Mouse (Mus musculus) embryonic facial prominence, embryonic 12.5 days (tissue): Measurements from ENCODE around the gene Trim67. TPM values are rescaled to one million over a fixed set of nuclear protein-coding genes. Genes with fewer than 3 reads are reported as not detected.
A peak's percentile ranks its signal among the peaks of the same experiment; 100 is the strongest.
"Not testable (repeated sequence)": the region's sequence is repeated elsewhere in the genome, so short reads cannot be mapped to it uniquely, and the experiment has no call there.

ENCODE experiments used
- ATAC-seq: fragments of 200-750 bp; cut with Nextera tagmentation; 2 replicates; pipeline ENCODE4 v1.8.0; 2017; ENCODE audit not compliant: insufficient number of reproducible peaks, insufficient read depth, low FRiP score, low TSS enrichment
- H3K27ac ChIP-seq: fragments of 300-500 bp; sonication (generic); 2 replicates; pipeline ENCODE4 v1.5.1; 2016; ENCODE audit warnings: mild to moderate bottlenecking
- H3K27me3 ChIP-seq: fragments of 300-500 bp; sonication (generic); 2 replicates; pipeline ENCODE4 v1.6.1; 2016; ENCODE audit warnings: mild to moderate bottlenecking, moderate library complexity
- H3K36me3 ChIP-seq: fragments of 300-500 bp; sonication (generic); 2 replicates; pipeline ENCODE4 v1.6.1; 2016; ENCODE audit warnings: mild to moderate bottlenecking
- H3K4me1 ChIP-seq: fragments of 300-500 bp; sonication (generic); 2 replicates; pipeline ENCODE4 v1.6.1; 2016
- H3K4me2 ChIP-seq: fragments of 300-500 bp; sonication (generic); replicated peaks from 2 replicates; pipeline ENCODE4 v1.6.1; 2016; ENCODE audit warnings: mild to moderate bottlenecking, moderate library complexity
- H3K4me3 ChIP-seq: fragments of 300-500 bp; sonication (generic); 2 replicates; pipeline ENCODE4 v1.5.1; 2016; ENCODE audit warnings: mild to moderate bottlenecking
- H3K9ac ChIP-seq: fragments of 300-500 bp; sonication (generic); 2 replicates; pipeline ENCODE4 v1.6.1; 2016; ENCODE audit warnings: mild to moderate bottlenecking, moderate library complexity
- H3K9me3 ChIP-seq: fragments of 300-500 bp; sonication (generic); 2 replicates; pipeline ENCODE4 v1.6.1; 2016; ENCODE audit warnings: mild to moderate bottlenecking, moderate library complexity
- WGBS: fragments of 180-500 bp; shearing (Covaris S2); methylation state at CpG from one replicate; pipeline ENCODE4 v1.1.7; 2016; 5-methylcytosine and 5-hydroxymethylcytosine counted together
- polyA plus RNA-seq: library from polyadenylated mRNA; unstranded; fragments of >200 nt; fragmentation: Nextera tagmentation; extraction: Ambion mirVana; gene quantifications from 2 replicates; pipeline ENCODE4 v1.2.1, GENCODE M21; 2016

The Trim67 gene
- polyA plus RNA-seq, 1 experiment from 2014 or later: 1.00 TPM

DNA sequence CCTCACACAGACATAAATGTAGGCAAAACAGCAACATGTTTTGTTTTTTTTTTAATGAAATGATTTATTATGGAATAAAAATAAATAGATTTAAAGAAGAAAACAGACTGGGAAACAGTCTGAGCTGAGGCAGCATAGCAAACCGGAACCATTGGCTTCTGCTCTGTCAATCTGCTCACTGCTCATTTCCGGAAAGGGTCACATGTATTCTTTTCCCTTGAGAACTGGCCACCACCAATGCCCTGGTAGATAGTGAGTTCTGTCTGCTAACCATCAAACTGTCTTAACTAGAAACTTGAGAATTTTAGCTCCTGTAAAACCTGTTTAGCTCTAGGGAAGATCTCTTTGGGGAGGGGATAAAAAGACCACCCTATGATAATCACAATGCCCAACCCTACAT lies 44.0 kb downstream of the Trim67 start:
- no peak overlapping the region for H3K4me3 ChIP-seq
- no peak overlapping the region for H3K27ac ChIP-seq
- no peak for ATAC-seq
- no peaks in the 10 kb centered on the region for H3K27me3 ChIP-seq
- H3K36me3 ChIP-seq: peaks cover 45% of the 10 kb centered on the region
- H3K9me3 ChIP-seq: no peaks in the 10 kb centered on the region
- WGBS: 81% methylated on average over 2 of the region's 2 CpGs
- no peak overlapping the region for H3K9ac ChIP-seq
- H3K4me1 ChIP-seq: no peaks in the 10 kb centered on the region
- H3K4me2 ChIP-seq: no peak overlapping the region

DNA sequence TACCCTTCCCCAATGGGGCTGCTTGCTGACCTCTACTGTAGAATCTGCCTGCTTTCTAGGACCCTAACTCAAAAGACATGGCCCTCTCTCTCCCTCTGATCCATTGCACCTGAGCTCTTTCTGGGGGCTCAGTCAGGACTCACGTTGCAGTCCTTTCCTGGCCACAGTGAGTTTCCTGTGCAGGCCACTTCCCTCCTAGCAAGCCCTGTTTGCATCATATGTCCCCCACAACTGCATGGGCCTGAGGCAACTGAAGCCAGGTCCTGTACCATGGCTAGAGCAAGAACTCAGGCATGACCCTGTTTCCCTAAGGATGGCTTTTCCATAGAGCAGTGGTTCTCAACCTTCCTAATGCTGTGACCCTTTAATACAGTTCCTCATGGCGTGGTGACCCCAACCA lies 45.1 kb downstream of the Trim67 start:
- 77% methylated on average over 2 of the region's 2 CpGs for WGBS
- H3K4me2 ChIP-seq: no peak overlapping the region
- no peak overlapping the region for H3K27ac ChIP-seq
- H3K4me3 ChIP-seq: no peak overlapping the region
- H3K36me3 ChIP-seq: peaks cover 48% of the 10 kb centered on the region
- no peaks in the 10 kb centered on the region for H3K4me1 ChIP-seq
- no peaks in the 10 kb centered on the region for H3K27me3 ChIP-seq
- no peak overlapping the region for H3K9ac ChIP-seq
- no peak for ATAC-seq
- H3K9me3 ChIP-seq: no peaks in the 10 kb centered on the region

DNA sequence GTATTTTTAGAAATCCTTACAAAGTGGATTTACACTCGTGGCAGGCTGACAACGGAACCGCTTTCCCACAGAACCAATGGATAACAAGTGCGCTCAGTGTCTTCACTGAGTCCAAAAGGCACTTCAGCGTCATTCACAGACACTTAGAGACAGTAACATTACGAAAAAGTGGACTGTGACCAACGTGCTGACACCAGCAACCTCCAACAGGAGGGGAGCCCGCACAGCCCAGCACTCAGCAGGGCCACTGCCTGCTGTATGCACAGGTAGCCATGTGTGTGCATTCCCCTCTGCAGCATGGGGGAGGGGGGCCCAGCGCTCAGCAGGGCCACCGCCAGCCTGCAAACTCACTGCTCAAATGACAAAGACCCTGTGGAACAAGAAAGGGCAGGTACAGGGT lies 46.5 kb downstream of the Trim67 start:
- Histone ChIP-seq H3K27me3 (no peaks in the 10 kb centered on the region), H3K4me3 (no peak overlapping the region), H3K27ac (no peak overlapping the region), H3K9me3 (no peaks in the 10 kb centered on the region), H3K4me2 (no peak overlapping the region), H3K9ac (no peak overlapping the region), H3K4me1 (no peaks in the 10 kb centered on the region), H3K36me3 (peaks cover 56% of the 10 kb centered on the region)
- 85% methylated on average over 10 of the region's 10 CpGs for WGBS
- ATAC-seq: no peak

DNA sequence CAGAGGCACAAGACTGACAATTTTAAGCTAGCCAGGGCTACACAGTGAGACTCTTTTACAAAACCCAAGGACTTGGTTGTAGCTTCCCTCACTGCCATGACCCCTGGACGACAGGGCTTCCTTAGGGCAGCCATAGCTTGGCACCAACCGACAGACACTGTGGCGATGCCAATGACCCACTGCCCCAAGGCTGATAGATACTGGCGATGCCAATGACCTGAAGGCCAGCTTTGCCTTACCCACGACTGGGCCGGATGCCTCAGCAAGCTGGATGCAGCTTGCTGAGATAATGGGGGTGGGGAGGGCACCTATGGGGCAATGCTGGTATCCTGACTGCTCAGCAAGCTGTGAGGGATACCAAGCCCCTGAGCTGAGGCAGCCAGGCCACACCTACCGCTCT lies 48.0 kb downstream of the Trim67 start:
- Histone ChIP-seq H3K36me3 (peaks cover 64% of the 10 kb centered on the region), H3K27ac (no peak overlapping the region)
- 95% methylated on average over 7 of the region's 7 CpGs for WGBS

DNA sequence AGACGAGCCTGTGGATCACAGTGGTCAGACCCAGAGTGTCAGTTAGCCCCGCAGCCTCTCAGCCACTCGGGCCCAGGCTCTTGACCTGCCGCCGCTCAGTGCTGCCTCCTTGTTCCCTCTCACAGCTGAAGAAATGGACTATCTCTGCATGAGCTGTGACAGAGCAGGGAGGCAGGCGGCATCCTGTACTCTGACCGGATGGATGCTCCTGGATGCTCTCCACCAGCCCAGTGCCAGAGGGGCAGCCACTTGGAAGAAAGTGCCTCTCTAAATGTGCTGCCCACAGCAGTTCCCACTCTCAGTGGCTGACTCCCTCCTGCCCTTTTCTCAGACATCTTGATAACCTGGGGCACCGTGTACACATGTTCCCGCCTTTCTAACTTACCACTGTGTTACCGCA lies 48.9 kb downstream of the Trim67 start:
- no peaks in the 10 kb centered on the region for H3K27me3 ChIP-seq
- no peak overlapping the region for H3K4me2 ChIP-seq
- H3K9ac ChIP-seq: no peak overlapping the region
- H3K4me3 ChIP-seq: no peak overlapping the region
- no peak overlapping the region for H3K27ac ChIP-seq
- H3K36me3 ChIP-seq: peaks cover 64% of the 10 kb centered on the region
- no peak for ATAC-seq
- H3K4me1 ChIP-seq: no peaks in the 10 kb centered on the region
- 90% methylated on average over 10 of the region's 10 CpGs for WGBS
- H3K9me3 ChIP-seq: no peaks in the 10 kb centered on the region

More for the DNA sequence above, 48.0 kb downstream of the Trim67 start:
- no peak for ATAC-seq
- Histone ChIP-seq H3K4me2 (no peak overlapping the region), H3K27me3 (no peaks in the 10 kb centered on the region), H3K9ac (no peak overlapping the region), H3K4me1 (no peaks in the 10 kb centered on the region), H3K9me3 (no peaks in the 10 kb centered on the region), H3K4me3 (no peak overlapping the region)

DNA sequence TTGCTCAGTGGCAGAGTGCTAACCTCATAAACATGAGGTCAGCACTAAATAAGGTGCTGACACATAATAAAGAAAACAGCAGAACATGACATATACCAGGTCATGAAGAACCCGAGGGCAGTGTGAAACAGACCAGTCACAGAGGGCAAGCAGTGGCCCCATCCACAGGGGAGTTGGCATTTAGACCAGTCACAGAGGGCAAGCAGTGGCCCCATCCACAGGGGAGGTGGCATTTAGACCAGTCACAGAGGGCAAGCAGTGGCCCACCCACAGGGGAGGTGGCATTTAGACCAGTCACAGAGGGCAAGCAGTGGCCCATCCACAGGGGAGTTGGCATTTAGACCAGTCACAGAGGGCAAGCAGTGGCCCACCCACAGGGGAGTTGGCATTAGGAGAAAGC lies 50.0 kb downstream of the Trim67 start:
- not testable (repeated sequence) for H3K27me3 ChIP-seq, H3K9me3 ChIP-seq, H3K9ac ChIP-seq, H3K4me2 ChIP-seq, H3K4me1 ChIP-seq, H3K27ac ChIP-seq, ATAC-seq, H3K4me3 ChIP-seq
- 84% methylated on average over 1 of the region's 1 CpGs for WGBS
- peaks cover 58% of the 10 kb centered on the region for H3K36me3 ChIP-seq

DNA sequence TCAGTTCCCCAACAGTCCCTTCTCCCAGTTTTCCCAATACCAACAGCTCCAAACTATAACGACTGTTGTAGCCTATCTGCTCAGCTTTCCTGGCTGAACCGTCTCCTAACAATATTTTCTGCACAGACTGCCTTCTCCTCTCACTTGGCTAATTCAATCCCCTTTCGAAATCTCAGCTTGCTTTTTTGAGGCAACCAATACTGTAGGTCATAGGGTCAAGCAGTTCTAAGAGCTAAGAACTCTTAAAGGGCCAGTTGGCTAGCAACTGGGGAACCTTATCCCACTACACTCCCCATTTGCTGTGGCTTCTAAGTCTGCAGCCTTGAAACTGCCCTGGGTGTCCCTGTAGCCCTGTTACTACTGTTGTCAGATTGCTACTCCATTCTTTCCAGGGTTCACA lies 52.2 kb downstream of the Trim67 start:
- Histone ChIP-seq H3K36me3 (peaks cover 37% of the 10 kb centered on the region), H3K4me2 (no peak overlapping the region), H3K9ac (no peak overlapping the region), H3K4me1 (no peaks in the 10 kb centered on the region), H3K4me3 (no peak overlapping the region), H3K27me3 (no peaks in the 10 kb centered on the region), H3K27ac (no peak overlapping the region), H3K9me3 (no peaks in the 10 kb centered on the region)
- no peak for ATAC-seq
- 71% methylated on average over 3 of the region's 3 CpGs for WGBS

DNA sequence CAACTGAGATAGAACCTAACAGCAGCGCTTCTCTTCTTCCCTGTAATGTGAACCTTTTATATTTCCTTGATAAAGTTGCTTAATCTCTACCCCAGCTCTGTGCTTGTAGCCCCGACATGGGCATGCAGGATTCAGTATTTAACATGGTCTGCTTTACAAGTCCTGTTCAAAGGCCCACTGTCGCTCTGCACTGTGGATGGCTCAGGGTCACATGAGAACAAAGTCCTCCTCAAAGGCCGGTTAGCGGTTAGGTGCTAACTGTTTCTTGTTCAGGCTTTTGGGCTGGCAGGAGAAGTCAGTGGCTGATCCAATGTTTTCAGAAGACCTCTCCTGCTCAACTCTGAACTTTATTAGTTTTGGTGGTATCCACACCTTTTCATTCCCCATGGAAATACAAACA lies 52.7 kb downstream of the Trim67 start:
- no peak overlapping the region for H3K9ac ChIP-seq
- H3K9me3 ChIP-seq: no peaks in the 10 kb centered on the region
- WGBS: 92% methylated on average over 5 of the region's 5 CpGs
- ATAC-seq: no peak
- peaks cover 32% of the 10 kb centered on the region for H3K36me3 ChIP-seq
- no peak overlapping the region for H3K4me2 ChIP-seq
- H3K27ac ChIP-seq: no peak overlapping the region
- H3K27me3 ChIP-seq: no peaks in the 10 kb centered on the region
- H3K4me3 ChIP-seq: no peak overlapping the region
- H3K4me1 ChIP-seq: no peaks in the 10 kb centered on the region

DNA sequence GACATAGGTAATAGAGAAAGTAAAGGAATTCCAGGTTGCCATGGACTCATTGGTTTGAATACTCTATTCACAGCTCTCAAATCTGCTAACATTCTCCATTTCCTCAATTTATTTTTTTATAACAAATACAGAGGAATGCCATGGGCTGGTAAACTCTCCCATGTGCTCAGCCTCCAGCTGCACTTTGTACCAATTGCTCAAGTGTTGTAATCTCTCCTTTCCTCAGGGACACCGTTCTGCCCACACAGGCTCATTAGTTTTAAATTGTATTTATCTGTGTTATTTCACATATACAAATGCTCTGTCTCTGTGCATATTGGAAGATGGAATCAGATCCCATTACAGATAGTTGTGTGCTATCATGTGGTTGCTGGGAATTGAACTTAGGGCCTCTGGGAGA lies 60.6 kb downstream of the Trim67 start:
- H3K9me3 ChIP-seq: no peaks in the 10 kb centered on the region
- no peak overlapping the region for H3K9ac ChIP-seq
- no peaks in the 10 kb centered on the region for H3K27me3 ChIP-seq
- no peak overlapping the region for H3K27ac ChIP-seq
- H3K4me3 ChIP-seq: no peak overlapping the region
- ATAC-seq: no peak
- WGBS: 95% methylated on average over 1 of the region's 1 CpGs
- H3K4me1 ChIP-seq: no peaks in the 10 kb centered on the region
- no peak overlapping the region for H3K4me2 ChIP-seq
- H3K36me3 ChIP-seq: peaks cover 61% of the 10 kb centered on the region

DNA sequence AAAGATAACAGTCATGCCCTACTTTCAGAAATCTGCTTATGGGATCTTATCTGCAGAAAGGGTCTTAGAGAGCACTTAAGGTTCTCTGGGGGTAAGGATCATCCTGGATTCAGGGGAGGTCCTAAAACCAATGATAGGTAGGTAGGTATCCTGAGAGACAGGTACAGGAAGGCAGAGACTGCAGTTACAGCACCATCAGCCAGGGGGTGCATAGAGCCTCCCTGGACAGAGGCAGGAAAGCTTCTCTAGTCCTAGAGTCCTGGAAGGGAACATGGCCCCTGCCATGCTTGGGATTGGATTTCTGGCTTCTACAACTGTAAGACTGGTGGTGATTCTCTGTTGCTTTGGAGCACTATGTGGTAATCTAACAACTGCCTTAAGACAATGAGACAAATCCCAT lies 66.6 kb downstream of the Trim67 start:
- no peaks in the 10 kb centered on the region for H3K9me3 ChIP-seq
- H3K4me3 ChIP-seq: no peak overlapping the region
- H3K4me2 ChIP-seq: no peak overlapping the region
- H3K4me1 ChIP-seq: peaks cover 11% of the 10 kb centered on the region
- no peak overlapping the region for H3K27ac ChIP-seq
- no peaks in the 10 kb centered on the region for H3K27me3 ChIP-seq
- H3K36me3 ChIP-seq: peaks cover 60% of the 10 kb centered on the region
- ATAC-seq: no peak
- no peak overlapping the region for H3K9ac ChIP-seq

DNA sequence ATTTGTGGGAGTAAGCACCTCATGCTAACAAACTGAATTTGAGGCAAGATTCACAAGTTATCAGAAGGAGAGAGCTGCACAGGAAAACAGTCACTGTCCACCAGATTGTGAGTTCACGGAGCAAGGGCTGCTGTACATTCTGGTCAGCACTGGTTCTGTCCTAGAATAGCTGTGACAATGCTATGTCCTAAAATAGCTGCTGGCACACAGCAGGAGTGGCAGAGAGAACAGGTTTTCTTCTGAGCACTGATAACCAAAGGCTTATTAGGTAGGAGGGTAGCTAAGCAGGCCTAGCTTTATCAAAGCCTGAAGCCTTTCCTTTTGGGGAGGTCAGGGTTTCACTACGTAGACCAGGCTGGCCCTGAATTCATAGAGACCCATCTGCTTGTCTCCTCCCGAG lies 67.3 kb downstream of the Trim67 start:
- Histone ChIP-seq H3K9ac (no peak overlapping the region), H3K9me3 (no peaks in the 10 kb centered on the region), H3K4me2 (no peak overlapping the region), H3K4me3 (no peak overlapping the region), H3K36me3 (peaks cover 53% of the 10 kb centered on the region), H3K27me3 (no peaks in the 10 kb centered on the region), H3K27ac (no peak overlapping the region), H3K4me1 (peaks cover 11% of the 10 kb centered on the region)
- 97% methylated on average over 3 of the region's 3 CpGs for WGBS
- no peak for ATAC-seq

DNA sequence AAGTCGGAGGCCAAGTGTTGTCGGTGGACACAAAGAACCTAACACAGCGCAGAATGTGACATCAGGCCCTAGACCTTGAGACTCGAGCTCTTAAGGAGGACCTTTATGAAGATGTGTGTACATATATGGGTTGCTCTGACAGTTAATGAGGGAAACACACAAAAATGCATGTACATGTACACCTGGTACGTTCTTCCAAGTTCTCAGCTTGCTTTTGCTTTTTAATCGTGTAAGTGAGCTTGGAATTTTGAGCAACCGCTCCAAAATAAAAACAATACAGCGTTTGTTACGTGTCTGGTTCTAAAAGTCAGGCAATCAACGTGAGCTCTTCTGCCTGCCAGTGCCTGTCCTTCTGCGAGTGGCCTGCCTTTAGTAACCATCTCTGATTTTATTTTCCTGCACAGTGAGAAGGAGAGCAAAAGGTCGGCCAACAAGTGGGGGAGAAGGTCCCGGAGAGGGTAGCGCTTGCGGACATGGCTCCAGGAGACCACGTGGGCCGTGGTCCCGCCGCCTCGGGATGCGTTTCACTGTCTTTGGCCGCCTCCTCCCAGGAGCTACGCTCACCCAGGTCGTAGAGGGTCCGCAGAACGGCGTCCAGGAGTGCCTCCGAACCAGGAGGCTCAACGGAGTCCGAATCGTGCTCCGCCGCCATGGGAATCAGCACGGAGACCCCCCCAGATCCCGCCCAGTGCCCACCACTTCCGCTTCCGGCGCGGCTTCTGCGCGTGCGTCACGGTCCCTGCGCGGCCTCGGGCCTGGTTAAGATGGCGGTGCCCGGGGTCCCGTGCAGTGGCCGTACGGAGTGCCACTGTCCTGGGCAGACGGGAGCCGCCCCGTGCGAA lies 69.7 kb downstream of the Trim67 start, which contains the start of the genes Gnpat and 2810004N23Rik:
Gene Gnpat, plus strand, starts transcription at position 713 of the 842 bp plus-strand sequence.
Gene 2810004N23Rik, minus strand, starts transcription at position 800 of the 842 bp plus-strand sequence.
- H3K9ac ChIP-seq: peak within 1 kb of the TSS; percentile 91
- peak within 1 kb of the TSS; percentile 97 for H3K4me3 ChIP-seq
- peaks cover 11% of the 10 kb centered on the region for H3K4me1 ChIP-seq
- H3K36me3 ChIP-seq: peaks cover 34% of the 10 kb centered on the region
- no peaks in the 10 kb centered on the region for H3K9me3 ChIP-seq
- peak within 1 kb of the TSS; percentile 93 for H3K27ac ChIP-seq
- 1% methylated on average over 55 of the region's 55 CpGs for WGBS
- peak within 1 kb of the TSS; percentile 79 for H3K4me2 ChIP-seq
- no peaks in the 10 kb centered on the region for H3K27me3 ChIP-seq
- ATAC-seq: peak; percentile 92
